In genomic region chr5:73156226-73156926, GRCm38 (mm10) we compare ENCODE assay signal across 11 mouse cellular contexts.
DNase-seq lines count a peak whose midpoint lies in the region; ATAC-seq lines count a peak whose summit lies in the region.
"Had no signal": no experiment of that assay in that cellular context is flagged by ENCODE, and none has a peak within 500 bp of the region (broad histone marks: within the 10 kb centered on the region; RNA-seq: fewer than 3 reads in every experiment).

No protein-coding gene starts in this region.

- no peak overlapping the region for H3K9ac ChIP-seq in embryonic facial prominence, embryonic 13.5 days
- H3K9ac ChIP-seq in kidney, embryonic 14.5 days (ENCODE audit: low read depth, low read length), result no peak overlapping the region
- H3K9ac ChIP-seq in intestine, embryonic 16.5 days (ENCODE audit: low read depth, low read length), result no peak overlapping the region
- H3K9ac ChIP-seq: midbrain, embryonic 12.5 days had no signal

- H3K4me1 ChIP-seq in embryonic facial prominence, embryonic 13.5 days, result peaks cover 32% of the 10 kb centered on the region
- peaks cover 11% of the 10 kb centered on the region for H3K4me1 ChIP-seq in embryonic facial prominence, embryonic 10.5 days
- H3K4me1 ChIP-seq in kidney, embryonic 14.5 days (ENCODE audit: control insufficient read depth, insufficient read depth, low read length), result peaks cover 9% of the 10 kb centered on the region
- peaks cover 21% of the 10 kb centered on the region for H3K4me1 ChIP-seq in intestine, embryonic 16.5 days (ENCODE audit: control insufficient read depth, insufficient read depth, low read length)

- intact Hi-C loops in left cerebral cortex, postnatal 36 days (cut with DNase I), result no loop called here

- H3K27me3 ChIP-seq in embryonic facial prominence, embryonic 13.5 days, result no peaks in the 10 kb centered on the region
- H3K27me3 ChIP-seq in embryonic facial prominence, embryonic 10.5 days (replicated peaks; ENCODE audit: low read depth, poor library complexity, severe bottlenecking), result no peaks in the 10 kb centered on the region
- H3K27me3 ChIP-seq in kidney, embryonic 14.5 days (ENCODE audit: control insufficient read depth, insufficient read depth, low read length), result no peaks in the 10 kb centered on the region
- H3K27me3 ChIP-seq in intestine, embryonic 16.5 days (replicated peaks; ENCODE audit: control insufficient read depth, insufficient read depth, low read length), result no peaks in the 10 kb centered on the region
- H3K27me3 ChIP-seq: midbrain, embryonic 12.5 days had no signal

- peak; percentile 64; the same call in 1 of the 2 replicates for ATAC-seq in embryonic facial prominence, embryonic 13.5 days (ENCODE audit: insufficient number of reproducible peaks, insufficient read depth, low FRiP score, low TSS enrichment, low read depth)
- no peak for ATAC-seq in kidney, embryonic 14.5 days (ENCODE audit: low FRiP score, low TSS enrichment)
- peak; percentile 85 for ATAC-seq in intestine, embryonic 16.5 days

- no peaks in the 10 kb centered on the region for H3K9me3 ChIP-seq in embryonic facial prominence, embryonic 13.5 days
- H3K9me3 ChIP-seq in embryonic facial prominence, embryonic 10.5 days, result no peaks in the 10 kb centered on the region
- no peaks in the 10 kb centered on the region for H3K9me3 ChIP-seq in kidney, embryonic 14.5 days (ENCODE audit: control insufficient read depth, low read length)
- no peaks in the 10 kb centered on the region for H3K9me3 ChIP-seq in intestine, embryonic 16.5 days (ENCODE audit: control insufficient read depth, low read length)
- H3K9me3 ChIP-seq: midbrain, embryonic 12.5 days had no signal

- WGBS in embryonic facial prominence, embryonic 13.5 days, result 79% methylated on average over 15 of the region's 15 CpGs
- 87% methylated on average over 15 of the region's 15 CpGs for WGBS in embryonic facial prominence, embryonic 10.5 days
- 74% methylated on average over 15 of the region's 15 CpGs for WGBS in kidney, embryonic 14.5 days
- WGBS in intestine, embryonic 16.5 days, result 52% methylated on average over 15 of the region's 15 CpGs

- peak overlapping the region; percentile 64 for H3K27ac ChIP-seq in embryonic facial prominence, embryonic 13.5 days
- H3K27ac ChIP-seq in embryonic facial prominence, embryonic 10.5 days (replicated peaks), result no peak overlapping the region
- no peak overlapping the region for H3K27ac ChIP-seq in kidney, embryonic 14.5 days (ENCODE audit: low read depth, low read length)
- H3K27ac ChIP-seq in intestine, embryonic 16.5 days (ENCODE audit: low read length), result peak overlapping the region; percentile 45
- H3K27ac ChIP-seq: midbrain, embryonic 12.5 days had no signal

- no peak overlapping the region for H3K4me3 ChIP-seq in embryonic facial prominence, embryonic 13.5 days
- H3K4me3 ChIP-seq in embryonic facial prominence, embryonic 10.5 days, result no peak overlapping the region
- H3K4me3 ChIP-seq in kidney, embryonic 14.5 days (ENCODE audit: low read length), result no peak overlapping the region
- H3K4me3 ChIP-seq in intestine, embryonic 16.5 days (ENCODE audit: low read length), result no peak overlapping the region
- H3K4me3 ChIP-seq: midbrain, embryonic 12.5 days had no signal

- DNase-seq in embryonic facial prominence, embryonic 10.5 days (ENCODE audit: low spot score), result no peak
- peak; percentile 31 to 44 for DNase-seq in kidney, postnatal 25 days
- peak; percentile 32 to 46 for DNase-seq in lung, postnatal 4 days
- DNase-seq in thymus, adult 18-20 months, result no peak
- no peak for DNase-seq in left cerebral cortex, postnatal 36 days (ENCODE audit: low spot score in 2 of 2)
- DNase-seq: cerebellum, adult 9-11 months; kidney, adult 18-20 months had no signal

- H3K4me2 ChIP-seq in embryonic facial prominence, embryonic 13.5 days, result no peak overlapping the region
- no peak overlapping the region for H3K4me2 ChIP-seq in kidney, embryonic 14.5 days (replicated peaks; ENCODE audit: low read depth, low read length)
- H3K4me2 ChIP-seq in intestine, embryonic 16.5 days (ENCODE audit: low read depth, low read length), result peak overlapping the region; percentile 19; the same call in 1 of the 2 replicates
- H3K4me2 ChIP-seq: midbrain, embryonic 12.5 days had no signal

- H3K36me3 ChIP-seq in embryonic facial prominence, embryonic 13.5 days, result no peaks in the 10 kb centered on the region
- no peaks in the 10 kb centered on the region for H3K36me3 ChIP-seq in embryonic facial prominence, embryonic 10.5 days (replicated peaks)
- H3K36me3 ChIP-seq in kidney, embryonic 14.5 days (ENCODE audit: control insufficient read depth, insufficient read depth, low read length), result no peaks in the 10 kb centered on the region
- no peaks in the 10 kb centered on the region for H3K36me3 ChIP-seq in intestine, embryonic 16.5 days (ENCODE audit: control insufficient read depth, insufficient read depth, low read length)
- H3K36me3 ChIP-seq: midbrain, embryonic 12.5 days had no signal

Comparison
In these comparisons a context has a peak if more than half of its experiments do, and no peak if none do; other contexts are left out.
1. H3K27ac ChIP-seq: peak in embryonic facial prominence, embryonic 13.5 days (single experiment) and intestine, embryonic 16.5 days (single experiment); none in embryonic facial prominence, embryonic 10.5 days (single experiment) and kidney, embryonic 14.5 days (single experiment).
2. DNase-seq: peak in kidney, postnatal 25 days (2 of 2) and lung, postnatal 4 days (2 of 2); none in embryonic facial prominence, embryonic 10.5 days (single experiment), thymus, adult 18-20 months (0 of 2) and left cerebral cortex, postnatal 36 days (0 of 2).